Mouse (Mus musculus): ENCODE data around the gene Thbs1.
"Not testable (repeated sequence)": the region's sequence is repeated elsewhere in the genome, so short reads cannot be mapped to it uniquely, and the experiment has no call there.

Gene Thbs1

GRCm38 (mm10) chr2:118147749-118148148, 36.1 kb downstream of the Thbs1 start:
- not testable (repeated sequence) for DNase-seq (ENCODE audit: low spot score in 2 of 2)

DNA sequence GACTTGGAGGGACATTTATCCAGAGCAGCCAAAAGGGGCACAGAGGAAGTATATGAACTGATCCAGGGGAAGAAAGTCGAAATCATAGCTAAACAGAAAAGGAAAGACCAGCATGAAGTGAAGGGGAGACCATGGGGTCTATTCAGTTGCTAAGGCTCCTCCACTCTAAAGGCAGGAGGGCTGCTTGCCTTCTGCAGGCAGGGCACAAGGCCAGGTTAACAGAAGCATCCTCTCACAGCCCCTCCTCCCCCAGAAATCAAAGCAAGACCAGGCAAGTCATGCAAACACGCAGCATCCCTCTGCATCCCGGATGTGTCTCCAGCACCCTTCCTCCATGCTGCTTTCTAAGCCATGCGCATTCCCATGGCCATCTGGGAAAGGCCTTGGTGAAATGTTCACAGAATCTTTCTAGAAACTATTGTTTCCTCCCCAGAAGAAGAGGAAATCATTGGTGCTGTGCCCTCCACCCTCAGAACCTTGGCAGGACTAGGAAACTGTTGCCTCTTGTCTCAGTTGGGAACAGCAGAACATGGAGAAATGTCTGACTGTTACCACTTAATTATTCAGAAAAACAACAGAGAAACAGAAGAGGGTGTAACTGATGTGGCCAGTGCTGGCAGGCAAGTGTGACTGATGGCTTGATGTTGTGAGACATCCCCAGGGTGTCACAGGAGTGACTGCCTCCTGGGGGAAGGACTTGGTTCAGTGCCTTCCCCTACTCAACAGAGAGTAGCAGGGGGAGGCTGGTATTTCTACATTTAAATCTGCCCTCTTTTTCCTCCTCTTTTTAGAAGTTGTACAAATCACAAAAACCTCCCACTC, 36.9 kb downstream of the Thbs1 start:
- DNase-seq (ENCODE audit: low spot score in 2 of 2), result peak in 1 of 2 experiments; percentile 7

DNA sequence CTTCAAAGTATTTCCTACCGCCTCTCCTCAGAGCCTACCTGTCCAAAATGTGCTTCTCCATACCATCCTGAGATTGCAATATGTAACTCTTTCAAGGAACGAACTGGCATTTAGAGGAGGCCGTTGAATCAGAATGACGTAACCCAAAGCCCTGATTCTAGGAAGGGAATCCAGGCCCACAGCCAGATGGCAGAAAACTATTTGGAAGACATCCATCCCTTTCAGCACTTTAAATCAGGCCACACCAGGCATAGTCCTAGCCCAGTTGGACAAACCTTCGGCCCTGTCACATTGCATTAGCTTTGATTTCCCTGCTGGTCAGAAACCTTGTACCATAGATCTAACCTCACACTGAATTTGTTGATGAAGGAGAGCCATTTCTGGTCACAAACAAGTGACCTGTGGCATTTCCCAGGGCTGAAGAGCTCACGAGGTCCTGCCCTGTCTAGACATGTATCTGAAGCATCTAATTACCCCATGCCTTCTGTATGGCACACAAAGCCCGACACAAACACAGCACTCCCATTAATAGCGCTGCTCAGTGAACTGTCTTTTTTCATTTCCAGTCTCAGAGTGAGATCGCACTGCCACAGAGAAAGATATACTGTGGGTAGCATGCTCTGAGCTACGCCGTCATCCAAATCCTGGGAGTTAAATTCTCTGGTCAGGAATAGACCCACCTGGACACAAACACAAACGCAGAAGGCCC, 38.3 kb downstream of the Thbs1 start:
- peak; percentile 69 to 76 for DNase-seq (ENCODE audit: low spot score in 2 of 2)

DNA sequence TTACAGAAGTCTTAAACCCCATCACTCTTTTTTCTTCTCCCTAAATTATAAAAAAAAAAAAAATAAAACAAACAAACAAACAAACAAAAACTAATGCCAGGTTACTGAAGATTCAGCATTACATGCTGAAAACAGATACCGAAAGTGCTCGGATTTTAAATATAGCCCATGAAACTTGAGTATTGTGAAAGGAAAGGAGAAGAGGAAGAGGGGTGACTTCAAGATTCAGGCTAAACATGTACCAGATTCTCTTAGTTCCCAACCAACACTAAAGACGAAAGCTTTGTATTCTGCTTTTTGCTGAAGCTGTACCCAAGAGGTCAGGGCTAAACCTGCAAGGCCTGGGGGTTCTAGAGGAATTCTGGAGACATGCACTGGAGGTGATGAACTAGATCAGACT, 46.4 kb downstream of the Thbs1 start:
- DNase-seq (ENCODE audit: low spot score in 2 of 2), result no peak

- no peak for DNase-seq (ENCODE audit: low spot score in 2 of 2)
Observed at GRCm38 (mm10) chr2:118159126-118159525, 47.5 kb downstream of the Thbs1 start.

GRCm38 (mm10) chr2:118160547-118160946, 48.9 kb downstream of the Thbs1 start:
- no peak for DNase-seq (ENCODE audit: low spot score in 2 of 2)

GRCm38 (mm10) chr2:118160991-118161390, 49.3 kb downstream of the Thbs1 start:
- DNase-seq (ENCODE audit: low spot score in 2 of 2), result no peak

- no peak for DNase-seq (ENCODE audit: low spot score in 2 of 2)
Observed at GRCm38 (mm10) chr2:118162486-118162885, 50.8 kb downstream of the Thbs1 start.

GRCm38 (mm10) chr2:118164137-118164536, 52.5 kb downstream of the Thbs1 start:
- DNase-seq (ENCODE audit: low spot score in 2 of 2), result no peak

- no peak for DNase-seq (ENCODE audit: low spot score in 2 of 2)
Observed at GRCm38 (mm10) chr2:118165691-118166090, 54.0 kb downstream of the Thbs1 start.

- no peak for DNase-seq (ENCODE audit: low spot score in 2 of 2)
Observed at GRCm38 (mm10) chr2:118167731-118168130, 56.1 kb downstream of the Thbs1 start.

GRCm38 (mm10) chr2:118168225-118168624, 56.5 kb downstream of the Thbs1 start:
- DNase-seq (ENCODE audit: low spot score in 2 of 2), result no peak

- no peak for DNase-seq (ENCODE audit: low spot score in 2 of 2)
Observed at GRCm38 (mm10) chr2:118174558-118175383, 63.1 kb downstream of the Thbs1 start.
